Mouse (Mus musculus): Measurements from ENCODE around the gene Gm21425. TPM values are rescaled to one million over a fixed set of nuclear protein-coding genes. Genes with fewer than 3 reads are reported as not detected.

The Gm21425 gene
- not detected in 4 replicates for total RNA-seq (2023)

DNA sequence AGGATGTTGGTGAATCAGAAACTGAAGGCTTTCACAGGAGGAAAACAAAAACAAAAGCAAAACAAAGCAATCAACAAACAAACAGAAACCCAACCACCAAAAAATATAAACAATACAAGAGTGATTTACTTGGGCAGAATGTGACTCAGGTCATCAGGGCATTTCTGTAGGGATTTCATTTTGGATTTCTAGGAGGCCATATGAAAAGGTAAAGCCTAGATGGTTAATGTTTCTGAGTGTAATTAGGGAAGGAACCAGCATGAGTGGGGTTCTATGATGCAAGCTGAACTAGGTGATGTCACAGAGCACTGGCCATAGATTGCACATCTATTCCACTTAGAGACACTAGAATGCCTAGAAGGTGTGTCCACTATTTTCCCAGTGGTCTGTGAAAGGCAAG lies at the start of gene Gm21425:
Gene Gm21425 (plus strand): TSS at position 301 of the 400 bp plus-strand sequence.

DNA sequence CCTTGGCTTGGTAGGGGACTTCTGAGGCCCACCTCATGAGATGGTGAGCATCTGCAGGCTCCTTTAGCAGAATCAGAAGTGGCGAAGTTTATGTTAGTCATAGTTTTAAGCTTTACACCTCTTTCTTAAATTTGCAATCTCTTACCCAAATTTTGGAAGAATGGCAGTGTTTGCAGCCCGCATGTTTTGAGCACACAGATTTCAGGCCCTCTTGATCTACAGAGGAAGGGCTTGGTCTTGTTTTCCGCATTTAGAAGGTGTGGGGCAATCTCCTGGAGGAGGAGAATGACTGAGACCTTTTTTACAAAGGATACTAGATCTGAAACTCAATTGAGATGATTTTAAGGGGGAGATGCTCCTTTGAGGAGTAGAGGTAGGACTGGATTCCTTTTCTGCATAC lies 28.4 kb upstream of the Gm21425 start, which contains the start of gene Gm21891:
Gene Gm21891 (minus strand): TSS at position 101 of the 400 bp plus-strand sequence.

Other genes starting within 250 kb of the Gm21425 start
- not detected in 4 replicates for gene Gm20807, start 119.1 kb upstream of the Gm21425 start, total RNA-seq (2023)
- gene Gm21891, start 28.5 kb upstream of the Gm21425 start, total RNA-seq (2023): not detected in 4 replicates
- not detected in 4 replicates for gene Gm21828, start 62.0 kb downstream of the Gm21425 start, total RNA-seq (2023)
- gene Gm21440, start 90.4 kb downstream of the Gm21425 start, total RNA-seq (2023): not detected in 4 replicates
- not detected in 4 replicates for gene Gm21454, start 90.5 kb downstream of the Gm21425 start, total RNA-seq (2023)
- gene Gm21725, start 187.1 kb downstream of the Gm21425 start, total RNA-seq (2023): not detected in 4 replicates